Mouse (Mus musculus) embryonic facial prominence, embryonic 11.5 days (tissue): ENCODE results near the gene Hoxd13. TPM values are rescaled to one million over a fixed set of nuclear protein-coding genes. Genes with fewer than 3 reads are reported as not detected.

Experiments
- ATAC-seq: fragments of 200-750 bp; cut with Nextera tagmentation; replicated peaks from 2 replicates; pipeline ENCODE4 v1.8.0; 2017; ENCODE audit warnings: low read depth; ENCODE audit not compliant: insufficient number of reproducible peaks, low FRiP score, low TSS enrichment
- DNase-seq: peaks from one replicate; pipeline ENCODE4 v3.0.0-alpha.2; 2015; ENCODE audit warnings: low spot score
- H3K27ac ChIP-seq: fragments of 300-500 bp; sonication (generic); replicated peaks from 2 replicates; pipeline ENCODE4 v1.5.1; 2014; ENCODE audit warnings: mild to moderate bottlenecking, low read depth, low read length, control low read depth
- H3K27me3 ChIP-seq: fragments of 300-500 bp; sonication (generic); 2 replicates; pipeline ENCODE4 v1.6.1; 2014; ENCODE audit warnings: mild to moderate bottlenecking, low read length, moderate library complexity, mixed read lengths; ENCODE audit not compliant: control insufficient read depth, insufficient read depth
- H3K36me3 ChIP-seq: fragments of 300-500 bp; sonication (generic); replicated peaks from 2 replicates; pipeline ENCODE4 v1.6.1; 2014; ENCODE audit warnings: low read depth, mild to moderate bottlenecking, low read length, moderate library complexity, mixed read lengths; ENCODE audit not compliant: control insufficient read depth, insufficient read depth
- H3K4me1 ChIP-seq: fragments of 300-500 bp; sonication (generic); 2 replicates; pipeline ENCODE4 v1.6.1; 2014; ENCODE audit warnings: low read length, mixed read lengths; ENCODE audit not compliant: control insufficient read depth, insufficient read depth
- H3K4me2 ChIP-seq: fragments of 300-500 bp; sonication (generic); 2 replicates; pipeline ENCODE4 v1.6.1; 2014; ENCODE audit warnings: low read depth, mild to moderate bottlenecking, control low read depth, low read length, moderate library complexity
- H3K4me3 ChIP-seq: fragments of 300-500 bp; sonication (generic); 2 replicates; pipeline ENCODE4 v1.5.1; 2014; ENCODE audit warnings: low read depth, low read length, control low read depth
- H3K9ac ChIP-seq: fragments of 300-500 bp; sonication (generic); replicated peaks from 2 replicates; pipeline ENCODE4 v1.6.1; 2014; ENCODE audit warnings: mild to moderate bottlenecking, control low read depth, low read length
- H3K9me3 ChIP-seq: fragments of 300-500 bp; sonication (generic); replicated peaks from 2 replicates; pipeline ENCODE4 v1.6.1; 2016; ENCODE audit warnings: mild to moderate bottlenecking, low read length, inconsistent platforms, mixed read lengths; ENCODE audit not compliant: control insufficient read depth
- WGBS: fragments of 180-500 bp; shearing (Covaris S2); extraction: QIAGEN DNeasy Blood & Tissue Kit; methylation state at CpG from one replicate; pipeline ENCODE4 v1.1.7; 2014; 5-methylcytosine and 5-hydroxymethylcytosine counted together
- polyA plus RNA-seq: library from polyadenylated mRNA; unstranded; fragments of >200 nt; fragmentation: Nextera tagmentation; extraction: Ambion mirVana; gene quantifications from 2 replicates; pipeline ENCODE4 v1.2.1, GENCODE M21; 2014

The Hoxd13 gene
- polyA plus RNA-seq, 1 experiment from 2014 or later, result not detected

- no peak overlapping the region for H3K9ac ChIP-seq
- no peaks in the 10 kb centered on the region for H3K36me3 ChIP-seq
- DNase-seq (peak; percentile 45), ATAC-seq (no peak)
- no peaks in the 10 kb centered on the region for H3K9me3 ChIP-seq
- under 1% methylated on average over 47 of the region's 47 CpGs for WGBS
- H3K4me3 ChIP-seq, result no peak overlapping the region
- H3K4me2 ChIP-seq, result no peak overlapping the region
- no peak overlapping the region for H3K27ac ChIP-seq
- peaks cover 76% of the 10 kb centered on the region for H3K27me3 ChIP-seq
- no peaks in the 10 kb centered on the region; the same call in 1 of the 2 replicates for H3K4me1 ChIP-seq
These were observed 9.3 kb upstream of the Hoxd13 start for GRCm38 (mm10) chr2:74658667-74659371.

- ATAC-seq (no peak), DNase-seq (peak; percentile 28)
- peaks cover 76% of the 10 kb centered on the region for H3K27me3 ChIP-seq
- H3K4me3 ChIP-seq, result no peak within 1 kb of the TSS
- H3K9ac ChIP-seq, result no peak within 1 kb of the TSS
- H3K4me2 ChIP-seq, result no peak within 1 kb of the TSS
- 1% methylated on average over 28 of the region's 28 CpGs for WGBS
- no peaks in the 10 kb centered on the region for H3K9me3 ChIP-seq
- no peak within 1 kb of the TSS for H3K27ac ChIP-seq
- no peaks in the 10 kb centered on the region for H3K36me3 ChIP-seq
- H3K4me1 ChIP-seq, result no peaks in the 10 kb centered on the region; the same call in 1 of the 2 replicates
These were observed 8.6 kb upstream of the Hoxd13 start, which contains the start of gene Evx2 for GRCm38 (mm10) chr2:74659507-74660005. Gene Evx2, minus strand, starts transcription at chr2:74659557.

GRCm38 (mm10) chr2:74660421-74661375 is 7.4 kb upstream of the Hoxd13 start:
- Histone ChIP-seq H3K9ac (no peak overlapping the region), H3K4me2 (no peak overlapping the region)
- WGBS, result 4% methylated on average over 30 of the region's 30 CpGs

GRCm38 (mm10) chr2:74661685-74662084 is 6.4 kb upstream of the Hoxd13 start:
- DNase-seq (peak; percentile 83), ATAC-seq (no peak; the same call in 1 of the 2 replicates)
- Histone ChIP-seq H3K9ac (no peak overlapping the region), H3K36me3 (no peaks in the 10 kb centered on the region), H3K4me3 (no peak overlapping the region), H3K27ac (no peak overlapping the region), H3K9me3 (no peaks in the 10 kb centered on the region), H3K4me1 (no peaks in the 10 kb centered on the region; the same call in 1 of the 2 replicates), H3K4me2 (no peak overlapping the region), H3K27me3 (peaks cover 73% of the 10 kb centered on the region)
- 0% methylated on average over 14 of the region's 14 CpGs for WGBS

More at GRCm38 (mm10) chr2:74660421-74661375, 7.4 kb upstream of the Hoxd13 start:
- no peak overlapping the region for H3K4me3 ChIP-seq
- ATAC-seq (no peak), DNase-seq (peak; percentile 13)
- H3K27ac ChIP-seq, result no peak overlapping the region
- peaks cover 74% of the 10 kb centered on the region for H3K27me3 ChIP-seq
- no peaks in the 10 kb centered on the region for H3K36me3 ChIP-seq
- no peaks in the 10 kb centered on the region for H3K9me3 ChIP-seq
- no peaks in the 10 kb centered on the region; the same call in 1 of the 2 replicates for H3K4me1 ChIP-seq

GRCm38 (mm10) chr2:74663291-74663925 is 4.7 kb upstream of the Hoxd13 start:
- WGBS, result 2% methylated on average over 18 of the region's 18 CpGs
- Histone ChIP-seq H3K36me3 (no peaks in the 10 kb centered on the region), H3K4me1 (peaks cover 5% of the 10 kb centered on the region), H3K27me3 (peaks cover 79% of the 10 kb centered on the region), H3K27ac (no peak overlapping the region), H3K4me2 (no peak overlapping the region), H3K4me3 (no peak overlapping the region), H3K9ac (no peak overlapping the region), H3K9me3 (no peaks in the 10 kb centered on the region)
- DNase-seq (no peak), ATAC-seq (no peak)

- peaks cover 7% of the 10 kb centered on the region for H3K4me1 ChIP-seq
- H3K4me2 ChIP-seq, result no peak overlapping the region
- no peaks in the 10 kb centered on the region for H3K9me3 ChIP-seq
- no peaks in the 10 kb centered on the region for H3K36me3 ChIP-seq
- H3K9ac ChIP-seq, result no peak overlapping the region
- DNase-seq (no peak), ATAC-seq (no peak)
- peaks cover 81% of the 10 kb centered on the region for H3K27me3 ChIP-seq
- no peak overlapping the region for H3K4me3 ChIP-seq
- WGBS, result 1% methylated on average over 7 of the region's 7 CpGs
- H3K27ac ChIP-seq, result no peak overlapping the region
These were observed 1.7 kb upstream of the Hoxd13 start for GRCm38 (mm10) chr2:74666411-74666810.

- H3K36me3 ChIP-seq, result no peaks in the 10 kb centered on the region
- no peak overlapping the region for H3K9ac ChIP-seq
- H3K4me3 ChIP-seq, result no peak overlapping the region; the same call in 1 of the 2 replicates
- WGBS, result 2% methylated on average over 36 of the region's 36 CpGs
- no peak overlapping the region for H3K4me2 ChIP-seq
- H3K4me1 ChIP-seq, result peaks cover 7% of the 10 kb centered on the region
- no peak for ATAC-seq
- DNase-seq, result no peak
- H3K27ac ChIP-seq, result no peak overlapping the region
- H3K27me3 ChIP-seq, result peaks cover 79% of the 10 kb centered on the region
- H3K9me3 ChIP-seq, result no peaks in the 10 kb centered on the region
These were observed 794 bp upstream of the Hoxd13 start for GRCm38 (mm10) chr2:74667191-74667841.
